Mouse (Mus musculus) forebrain, embryonic 14.5 days (tissue): ENCODE measurements around the gene Fscn3. TPM values are rescaled to one million over a fixed set of nuclear protein-coding genes. Genes with fewer than 3 reads are reported as not detected.

Experiments used
- ATAC-seq: fragments of 200-750 bp; cut with Nextera tagmentation; 2 replicates; pipeline ENCODE4 v1.8.0; 2017; ENCODE audit warnings: mild to moderate bottlenecking, moderate library complexity
- DNase-seq: peaks from one replicate; pipeline ENCODE4 v3.0.0-alpha.2; 2015; ENCODE audit warnings: low spot score
- H3K27ac ChIP-seq: fragments of 300-500 bp; sonication (generic); 2 replicates; pipeline ENCODE4 v1.5.1; 2014; ENCODE audit warnings: low read depth, mild to moderate bottlenecking, control low read depth, low read length, moderate library complexity
- H3K27me3 ChIP-seq: fragments of 300-500 bp; sonication (generic); replicated peaks from 2 replicates; pipeline ENCODE4 v1.6.1; 2014; ENCODE audit warnings: low read length, control low read depth, mixed read lengths; ENCODE audit not compliant: control insufficient read depth, insufficient read depth
- H3K36me3 ChIP-seq: fragments of 300-500 bp; sonication (generic); 2 replicates; pipeline ENCODE4 v1.6.1; 2014; ENCODE audit warnings: low read length, control low read depth; ENCODE audit not compliant: control insufficient read depth, insufficient read depth
- H3K4me1 ChIP-seq: fragments of 300-500 bp; sonication (generic); 2 replicates; pipeline ENCODE4 v1.6.1; 2014; ENCODE audit warnings: antibody characterized with exemption, low read length, control low read depth; ENCODE audit not compliant: control insufficient read depth, insufficient read depth
- H3K4me2 ChIP-seq: fragments of 300-500 bp; sonication (generic); 2 replicates; pipeline ENCODE4 v1.6.1; 2014; ENCODE audit warnings: mild to moderate bottlenecking, control low read depth, low read length
- H3K4me3 ChIP-seq: fragments of 300-500 bp; sonication (generic); 2 replicates; pipeline ENCODE4 v1.5.1; 2014; ENCODE audit warnings: low read depth, low read length, control low read depth
- H3K9ac ChIP-seq: fragments of 300-500 bp; sonication (generic); 2 replicates; pipeline ENCODE4 v1.6.1; 2014; ENCODE audit warnings: mild to moderate bottlenecking, low read length, control low read depth, moderate library complexity
- H3K9me3 ChIP-seq: fragments of 300-500 bp; sonication (generic); replicated peaks from 2 replicates; pipeline ENCODE4 v1.6.1; 2016; ENCODE audit warnings: low read length, control low read depth, mixed read lengths; ENCODE audit not compliant: control insufficient read depth
- WGBS: fragments of 180-500 bp; shearing (Covaris S2); extraction: QIAGEN DNeasy Blood & Tissue Kit; methylation state at CpG from one replicate; pipeline ENCODE4 v1.1.7; 2014; 5-methylcytosine and 5-hydroxymethylcytosine counted together
- polyA plus RNA-seq: library from polyadenylated mRNA; unstranded; fragments of >200 nt; fragmentation: Nextera tagmentation; extraction: Ambion mirVana; gene quantifications from 2 replicates; pipeline ENCODE4 v1.2.1, GENCODE M21; 2014

Gene Fscn3
- polyA plus RNA-seq, 1 experiment from 2014 or later = not detected

- DNase-seq (peak; percentile 6), ATAC-seq (no peak)
- H3K27ac ChIP-seq = no peak overlapping the region
- H3K4me2 ChIP-seq = no peak overlapping the region
- H3K9me3 ChIP-seq = no peaks in the 10 kb centered on the region
- no peaks in the 10 kb centered on the region for H3K36me3 ChIP-seq
- peaks cover 15% of the 10 kb centered on the region for H3K27me3 ChIP-seq
- no peak overlapping the region for H3K4me3 ChIP-seq
- no peak overlapping the region for H3K9ac ChIP-seq
- 66% methylated on average over 7 of the region's 7 CpGs for WGBS
- H3K4me1 ChIP-seq = peaks cover 2% of the 10 kb centered on the region; the same call in 1 of the 2 replicates
Measured at GRCm38 (mm10) chr6:28447937-28448336, 20.3 kb downstream of the Fscn3 start.

- H3K4me1 ChIP-seq = peaks cover 2% of the 10 kb centered on the region; the same call in 1 of the 2 replicates
- H3K36me3 ChIP-seq = no peaks in the 10 kb centered on the region
- DNase-seq (no peak), ATAC-seq (no peak)
- H3K9ac ChIP-seq = no peak within 1 kb of the TSS
- peaks cover 15% of the 10 kb centered on the region for H3K27me3 ChIP-seq
- 75% methylated on average over 2 of the region's 2 CpGs for WGBS
- H3K4me2 ChIP-seq = no peak within 1 kb of the TSS
- no peak within 1 kb of the TSS for H3K27ac ChIP-seq
- H3K4me3 ChIP-seq = no peak within 1 kb of the TSS
- H3K9me3 ChIP-seq = no peaks in the 10 kb centered on the region
Measured at GRCm38 (mm10) chr6:28449253-28449652, 21.7 kb downstream of the Fscn3 start, which contains the start of gene Pax4. Gene Pax4, minus strand, starts transcription at chr6:28449353.

- 14% methylated on average over 5 of the region's 5 CpGs for WGBS
- no peak for DNase-seq
Measured at GRCm38 (mm10) chr6:28450481-28450880, 22.9 kb downstream of the Fscn3 start.

GRCm38 (mm10) chr6:28450977-28451376, 23.4 kb downstream of the Fscn3 start:
- Histone ChIP-seq H3K27ac (no peak overlapping the region), H3K9ac (no peak overlapping the region), H3K27me3 (peaks cover 15% of the 10 kb centered on the region), H3K9me3 (no peaks in the 10 kb centered on the region), H3K4me1 (peaks cover 2% of the 10 kb centered on the region; the same call in 1 of the 2 replicates), H3K36me3 (no peaks in the 10 kb centered on the region), H3K4me2 (no peak overlapping the region), H3K4me3 (no peak overlapping the region)
- ATAC-seq = peak; percentile 60; the same call in 1 of the 2 replicates
- 3% methylated on average over 12 of the region's 12 CpGs for WGBS
- DNase-seq = peak; percentile 33

More at GRCm38 (mm10) chr6:28450481-28450880, 22.9 kb downstream of the Fscn3 start:
- H3K4me3 ChIP-seq = no peak overlapping the region
- no peak overlapping the region for H3K9ac ChIP-seq
- H3K27me3 ChIP-seq = peaks cover 15% of the 10 kb centered on the region
- ATAC-seq = peak; percentile 20; the same call in 1 of the 2 replicates
- no peak overlapping the region for H3K4me2 ChIP-seq
- no peaks in the 10 kb centered on the region for H3K9me3 ChIP-seq
- H3K36me3 ChIP-seq = no peaks in the 10 kb centered on the region
- H3K4me1 ChIP-seq = peaks cover 2% of the 10 kb centered on the region; the same call in 1 of the 2 replicates
- no peak overlapping the region for H3K27ac ChIP-seq

- ATAC-seq (no peak), DNase-seq (no peak)
- H3K36me3 ChIP-seq = no peaks in the 10 kb centered on the region
- no peak overlapping the region for H3K4me3 ChIP-seq
- no peaks in the 10 kb centered on the region for H3K4me1 ChIP-seq
- H3K27me3 ChIP-seq = no peaks in the 10 kb centered on the region
- H3K4me2 ChIP-seq = no peak overlapping the region
- no peak overlapping the region for H3K9ac ChIP-seq
- H3K27ac ChIP-seq = no peak overlapping the region
- H3K9me3 ChIP-seq = no peaks in the 10 kb centered on the region
Measured at GRCm38 (mm10) chr6:28459221-28459668, 31.7 kb downstream of the Fscn3 start.

GRCm38 (mm10) chr6:28460534-28460933, 32.9 kb downstream of the Fscn3 start:
- no peaks in the 10 kb centered on the region for H3K36me3 ChIP-seq
- no peaks in the 10 kb centered on the region for H3K27me3 ChIP-seq
- H3K9ac ChIP-seq = no peak overlapping the region
- H3K4me2 ChIP-seq = no peak overlapping the region
- no peak overlapping the region for H3K27ac ChIP-seq
- WGBS = 13% methylated on average over 5 of the region's 5 CpGs
- H3K4me1 ChIP-seq = no peaks in the 10 kb centered on the region
- ATAC-seq (no peak), DNase-seq (peak; percentile 40)
- no peaks in the 10 kb centered on the region for H3K9me3 ChIP-seq
- no peak overlapping the region for H3K4me3 ChIP-seq

- ATAC-seq (no peak), DNase-seq (no peak)
- Histone ChIP-seq H3K27me3 (no peaks in the 10 kb centered on the region), H3K4me1 (no peaks in the 10 kb centered on the region), H3K36me3 (no peaks in the 10 kb centered on the region), H3K9me3 (no peaks in the 10 kb centered on the region), H3K4me3 (no peak overlapping the region), H3K4me2 (no peak overlapping the region), H3K27ac (no peak overlapping the region), H3K9ac (no peak overlapping the region)
- WGBS = 67% methylated on average over 6 of the region's 6 CpGs
Measured at GRCm38 (mm10) chr6:28464630-28465029, 37.0 kb downstream of the Fscn3 start.

GRCm38 (mm10) chr6:28470017-28470602, 42.5 kb downstream of the Fscn3 start:
- no peak for ATAC-seq
- Histone ChIP-seq H3K9ac (no peak overlapping the region), H3K9me3 (no peaks in the 10 kb centered on the region), H3K4me3 (no peak overlapping the region), H3K27me3 (no peaks in the 10 kb centered on the region), H3K4me2 (no peak overlapping the region), H3K36me3 (no peaks in the 10 kb centered on the region), H3K27ac (no peak overlapping the region), H3K4me1 (no peaks in the 10 kb centered on the region)
- no peak for DNase-seq
- 83% methylated on average over 4 of the region's 4 CpGs for WGBS

- DNase-seq (no peak), ATAC-seq (no peak)
- no peak overlapping the region for H3K9ac ChIP-seq
- WGBS = 84% methylated on average over 5 of the region's 5 CpGs
- no peak overlapping the region for H3K4me3 ChIP-seq
- no peak overlapping the region for H3K27ac ChIP-seq
- H3K4me1 ChIP-seq = no peaks in the 10 kb centered on the region
- no peak overlapping the region for H3K4me2 ChIP-seq
- no peaks in the 10 kb centered on the region for H3K9me3 ChIP-seq
- H3K36me3 ChIP-seq = no peaks in the 10 kb centered on the region
- H3K27me3 ChIP-seq = no peaks in the 10 kb centered on the region
Measured at GRCm38 (mm10) chr6:28470621-28471020, 43.0 kb downstream of the Fscn3 start.
